Mouse (Mus musculus) embryonic facial prominence, embryonic 11.5 days (tissue): ENCODE measurements around the gene Dcp1a. TPM values are rescaled to one million over a fixed set of nuclear protein-coding genes. Genes with fewer than 3 reads are reported as not detected.
A peak's percentile ranks its signal among the peaks of the same experiment; 100 is the strongest.
"Not testable (repeated sequence)": the region's sequence is repeated elsewhere in the genome, so short reads cannot be mapped to it uniquely, and the experiment has no call there.

Source experiments
- ATAC-seq: fragments of 200-750 bp; cut with Nextera tagmentation; replicated peaks from 2 replicates; pipeline ENCODE4 v1.8.0; 2017; ENCODE audit warnings: low read depth; ENCODE audit not compliant: insufficient number of reproducible peaks, low FRiP score, low TSS enrichment
- DNase-seq: peaks from one replicate; pipeline ENCODE4 v3.0.0-alpha.2; 2015; ENCODE audit warnings: low spot score
- H3K27ac ChIP-seq: fragments of 300-500 bp; sonication (generic); replicated peaks from 2 replicates; pipeline ENCODE4 v1.5.1; 2014; ENCODE audit warnings: mild to moderate bottlenecking, low read depth, low read length, control low read depth
- H3K27me3 ChIP-seq: fragments of 300-500 bp; sonication (generic); 2 replicates; pipeline ENCODE4 v1.6.1; 2014; ENCODE audit warnings: mild to moderate bottlenecking, low read length, moderate library complexity, mixed read lengths; ENCODE audit not compliant: control insufficient read depth, insufficient read depth
- H3K36me3 ChIP-seq: fragments of 300-500 bp; sonication (generic); replicated peaks from 2 replicates; pipeline ENCODE4 v1.6.1; 2014; ENCODE audit warnings: low read depth, mild to moderate bottlenecking, low read length, moderate library complexity, mixed read lengths; ENCODE audit not compliant: control insufficient read depth, insufficient read depth
- H3K4me1 ChIP-seq: fragments of 300-500 bp; sonication (generic); 2 replicates; pipeline ENCODE4 v1.6.1; 2014; ENCODE audit warnings: low read length, mixed read lengths; ENCODE audit not compliant: control insufficient read depth, insufficient read depth
- H3K4me2 ChIP-seq: fragments of 300-500 bp; sonication (generic); 2 replicates; pipeline ENCODE4 v1.6.1; 2014; ENCODE audit warnings: low read depth, mild to moderate bottlenecking, control low read depth, low read length, moderate library complexity
- H3K4me3 ChIP-seq: fragments of 300-500 bp; sonication (generic); 2 replicates; pipeline ENCODE4 v1.5.1; 2014; ENCODE audit warnings: low read depth, low read length, control low read depth
- H3K9ac ChIP-seq: fragments of 300-500 bp; sonication (generic); replicated peaks from 2 replicates; pipeline ENCODE4 v1.6.1; 2014; ENCODE audit warnings: mild to moderate bottlenecking, control low read depth, low read length
- H3K9me3 ChIP-seq: fragments of 300-500 bp; sonication (generic); replicated peaks from 2 replicates; pipeline ENCODE4 v1.6.1; 2016; ENCODE audit warnings: mild to moderate bottlenecking, low read length, inconsistent platforms, mixed read lengths; ENCODE audit not compliant: control insufficient read depth
- WGBS: fragments of 180-500 bp; shearing (Covaris S2); extraction: QIAGEN DNeasy Blood & Tissue Kit; methylation state at CpG from one replicate; pipeline ENCODE4 v1.1.7; 2014; 5-methylcytosine and 5-hydroxymethylcytosine counted together
- polyA plus RNA-seq: library from polyadenylated mRNA; unstranded; fragments of >200 nt; fragmentation: Nextera tagmentation; extraction: Ambion mirVana; gene quantifications from 2 replicates; pipeline ENCODE4 v1.2.1, GENCODE M21; 2014

The Dcp1a gene
- polyA plus RNA-seq, 1 experiment from 2014 or later = 34.8 TPM

- ATAC-seq, H3K4me1 ChIP-seq, H3K4me2 ChIP-seq, H3K36me3 ChIP-seq, H3K9me3 ChIP-seq, H3K27ac ChIP-seq, H3K27me3 ChIP-seq, H3K9ac ChIP-seq, H3K4me3 ChIP-seq, DNase-seq: not testable (repeated sequence)
- WGBS = 80% methylated on average over 5 of the region's 5 CpGs
These were observed 64.0 kb downstream of the Dcp1a start for GRCm38 (mm10) chr14:30543331-30543730.

- peak; percentile 23 for DNase-seq
- no peaks in the 10 kb centered on the region for H3K27me3 ChIP-seq
- 21% methylated on average over 8 of the region's 8 CpGs for WGBS
These were observed 68.9 kb downstream of the Dcp1a start, which contains the start of gene Tkt for GRCm38 (mm10) chr14:30548131-30548720. Gene Tkt, plus strand, starts transcription at chr14:30548359.

GRCm38 (mm10) chr14:30548965-30549776, 69.8 kb downstream of the Dcp1a start:
- H3K27me3 ChIP-seq = no peaks in the 10 kb centered on the region
- H3K9ac ChIP-seq = peak overlapping the region; percentile 78
- DNase-seq (peak; percentile 97), ATAC-seq (peak; percentile 87)
- H3K4me3 ChIP-seq = peak overlapping the region; percentile 62
- no peaks in the 10 kb centered on the region for H3K36me3 ChIP-seq
- WGBS = under 1% methylated on average over 69 of the region's 69 CpGs
- H3K4me2 ChIP-seq = peak overlapping the region; percentile 74
- no peaks in the 10 kb centered on the region for H3K4me1 ChIP-seq
- H3K9me3 ChIP-seq = no peaks in the 10 kb centered on the region
- peak overlapping the region; percentile 86 for H3K27ac ChIP-seq

More at GRCm38 (mm10) chr14:30548131-30548720, 68.9 kb downstream of the Dcp1a start, which contains the start of gene Tkt:
- Histone ChIP-seq H3K27ac (peak within 1 kb of the TSS; percentile 86), H3K9ac (peak within 1 kb of the TSS; percentile 78), H3K4me3 (peak within 1 kb of the TSS; percentile 62), H3K36me3 (no peaks in the 10 kb centered on the region), H3K9me3 (no peaks in the 10 kb centered on the region), H3K4me1 (no peaks in the 10 kb centered on the region), H3K4me2 (peak within 1 kb of the TSS; percentile 74)
- ATAC-seq = peak; percentile 26; the same call in 1 of the 2 replicates

- H3K36me3 ChIP-seq = no peaks in the 10 kb centered on the region
- peak overlapping the region; percentile 62 for H3K4me3 ChIP-seq
- no peaks in the 10 kb centered on the region for H3K9me3 ChIP-seq
- DNase-seq (peak; percentile 47), ATAC-seq (no peak)
- peak overlapping the region; percentile 86; the same call in 1 of the 2 replicates for H3K27ac ChIP-seq
- peak overlapping the region; percentile 78 for H3K9ac ChIP-seq
- H3K4me1 ChIP-seq = no peaks in the 10 kb centered on the region
- peak overlapping the region; percentile 74 for H3K4me2 ChIP-seq
- no peaks in the 10 kb centered on the region for H3K27me3 ChIP-seq
- 2% methylated on average over 10 of the region's 10 CpGs for WGBS
These were observed 70.4 kb downstream of the Dcp1a start for GRCm38 (mm10) chr14:30549777-30550149.

- 38% methylated on average over 8 of the region's 8 CpGs for WGBS
- H3K36me3 ChIP-seq = no peaks in the 10 kb centered on the region
- no peaks in the 10 kb centered on the region for H3K9me3 ChIP-seq
- ATAC-seq (no peak), DNase-seq (no peak)
- no peaks in the 10 kb centered on the region for H3K27me3 ChIP-seq
- peak overlapping the region; percentile 62 for H3K4me3 ChIP-seq
- H3K4me1 ChIP-seq = no peaks in the 10 kb centered on the region
- H3K9ac ChIP-seq = peak overlapping the region; percentile 78
- H3K27ac ChIP-seq = no peak overlapping the region; the same call in 1 of the 2 replicates
- peak overlapping the region; percentile 74 for H3K4me2 ChIP-seq
These were observed 71.1 kb downstream of the Dcp1a start for GRCm38 (mm10) chr14:30550232-30551070.

- no peaks in the 10 kb centered on the region for H3K9me3 ChIP-seq
- H3K4me1 ChIP-seq = no peaks in the 10 kb centered on the region
- H3K36me3 ChIP-seq = no peaks in the 10 kb centered on the region
- H3K4me2 ChIP-seq = peak overlapping the region; percentile 74; the same call in 1 of the 2 replicates
- 82% methylated on average over 5 of the region's 5 CpGs for WGBS
- no peak overlapping the region for H3K27ac ChIP-seq
- ATAC-seq (no peak), DNase-seq (no peak)
- no peaks in the 10 kb centered on the region for H3K27me3 ChIP-seq
- 0 out of 2 replicates have a peak overlapping the region, but pooled peaks have one; percentile 7 for H3K4me3 ChIP-seq
- H3K9ac ChIP-seq = no peak overlapping the region
These were observed 72.2 kb downstream of the Dcp1a start for GRCm38 (mm10) chr14:30551509-30551908.

- Histone ChIP-seq H3K4me1 (no peaks in the 10 kb centered on the region), H3K9me3 (no peaks in the 10 kb centered on the region), H3K27me3 (no peaks in the 10 kb centered on the region), H3K4me2 (no peak overlapping the region), H3K27ac (no peak overlapping the region), H3K9ac (no peak overlapping the region), H3K36me3 (no peaks in the 10 kb centered on the region), H3K4me3 (no peak overlapping the region)
- ATAC-seq (no peak), DNase-seq (no peak)
- WGBS = 89% methylated on average over 2 of the region's 2 CpGs
These were observed 72.6 kb downstream of the Dcp1a start for GRCm38 (mm10) chr14:30551981-30552380.
